In genomic region chr2:97045628-97046027, GRCm38 (mm10) we compare ENCODE assay signal across 17 mouse cellular contexts.
DNase-seq lines count a peak whose midpoint lies in the region.
"Had no signal": no experiment of that assay in that cellular context is flagged by ENCODE, and none has a peak within 500 bp of the region (broad histone marks: within the 10 kb centered on the region; RNA-seq: fewer than 3 reads in every experiment).

No protein-coding gene starts in this region.

- intact Hi-C loops in left cerebral cortex, postnatal 25 days (cut with DNase I): no loop called here
- intact Hi-C loops in left cerebral cortex, postnatal 4 days (cut with DNase I): no loop called here

- DNase-seq in frontal cortex, postnatal 36 days (ENCODE audit: low spot score in 2 of 2): peak; percentile 4 to 33
- no peak for DNase-seq in frontal cortex, postnatal 14 days (ENCODE audit: low spot score in 2 of 2)
- peak; percentile 3 to 61 for DNase-seq in left cerebral cortex, postnatal 25 days (ENCODE audit: low spot score in 2 of 2)
- DNase-seq in left cerebral cortex, postnatal 4 days: no peak
- DNase-seq in brain, adult 2 months (ENCODE audit: low read depth, low spot score): peak; percentile 49
- DNase-seq in forelimb bud, embryonic 11.5 days (ENCODE audit: low read depth, low spot score): peak; percentile 3
- no peak for DNase-seq in spleen, adult 18-20 months
- DNase-seq: adrenal gland, adult 8-10 months; adrenal gland, postnatal 14 days; adrenal gland, postnatal 36 days; cerebellum, adult 11 months; cerebellum, adult 18-20 months; cerebellum, adult 8-10 months; cerebellum, adult 9-11 months; cerebellum, postnatal 14 days; cerebellum, postnatal 36 days; embryo, embryonic 11 days had no signal

Comparison
In these comparisons a context has a peak if more than half of its experiments do, and no peak if none do; other contexts are left out.
1. DNase-seq: peak in frontal cortex, postnatal 36 days (2 of 2), left cerebral cortex, postnatal 25 days (2 of 2), brain, adult 2 months (single experiment) and forelimb bud, embryonic 11.5 days (single experiment); none in frontal cortex, postnatal 14 days (0 of 2), left cerebral cortex, postnatal 4 days (single experiment) and spleen, adult 18-20 months (0 of 2).